Mouse (Mus musculus): Measurements from ENCODE around the gene Akr1b7.
"Not testable (repeated sequence)": the region's sequence is repeated elsewhere in the genome, so short reads cannot be mapped to it uniquely, and the experiment has no call there.

Gene Akr1b7

DNA sequence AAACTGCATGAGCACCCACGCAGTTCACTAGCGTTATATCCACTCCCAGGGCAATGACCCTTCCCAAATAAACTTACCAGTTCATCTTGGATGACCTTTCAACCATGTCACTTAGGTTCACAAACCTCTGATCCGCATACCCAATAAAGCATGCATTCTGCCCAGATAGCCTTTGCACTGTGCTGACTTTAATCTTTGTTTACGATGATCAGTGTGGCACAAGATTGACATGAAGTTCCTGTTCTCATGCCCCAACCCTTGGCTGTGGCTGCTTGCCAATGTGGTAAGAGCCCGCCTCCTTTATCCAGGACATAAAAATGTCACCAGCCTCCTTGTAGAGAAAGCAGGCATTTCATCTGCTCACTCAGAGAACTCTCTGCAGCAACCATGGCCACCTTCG, at the start of gene Akr1b7:
Akr1b7 (plus strand) TSS at position 312 of the 400 bp plus-strand sequence.
- DNase-seq (ENCODE audit: low spot score in 2 of 2) = no peak

DNA sequence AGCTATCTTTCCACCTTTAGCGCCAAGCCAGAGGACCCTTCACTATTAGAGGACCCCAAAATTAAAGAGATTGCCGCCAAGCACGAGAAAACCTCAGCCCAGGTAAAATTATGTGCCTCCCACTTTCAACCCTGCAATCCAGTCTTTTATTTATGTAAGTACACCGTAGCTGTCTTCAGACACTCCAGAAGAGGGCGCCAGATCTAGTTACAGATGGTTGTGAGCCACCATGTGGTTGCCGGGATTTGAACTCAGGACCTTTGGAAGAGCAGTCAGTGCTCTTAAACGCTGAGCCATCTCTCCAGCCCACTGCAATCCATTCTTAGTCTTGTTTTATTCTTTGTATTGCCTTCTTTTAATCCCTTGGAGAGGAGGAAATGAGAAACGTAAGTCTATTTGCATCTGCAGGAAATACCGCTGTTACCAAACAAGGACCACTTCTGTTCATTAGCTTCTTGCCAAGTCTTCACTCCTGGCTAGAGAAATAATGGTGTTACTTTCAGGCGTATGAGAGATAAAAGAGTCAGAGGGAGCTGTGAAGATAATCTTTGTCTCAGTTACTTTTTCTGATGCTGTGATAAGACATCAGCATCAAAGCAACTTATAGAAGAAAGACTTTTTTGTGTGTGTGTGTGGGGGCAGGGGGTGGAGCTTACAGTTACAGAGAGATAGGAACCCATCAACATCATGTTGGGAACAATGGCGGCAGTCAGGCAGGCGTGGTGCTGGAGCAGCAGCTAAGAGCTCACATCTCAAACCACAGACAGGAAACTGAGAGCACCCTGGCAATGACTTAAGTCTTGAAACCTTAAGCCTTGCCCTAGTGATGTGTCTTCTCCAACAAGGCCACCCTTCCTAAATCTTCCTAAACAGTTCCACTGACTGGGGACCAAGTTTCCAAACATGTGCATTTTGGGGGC, 47.7 kb upstream of the Akr1b7 start:
- DNase-seq (ENCODE audit: low spot score in 2 of 2) = no peak

DNA sequence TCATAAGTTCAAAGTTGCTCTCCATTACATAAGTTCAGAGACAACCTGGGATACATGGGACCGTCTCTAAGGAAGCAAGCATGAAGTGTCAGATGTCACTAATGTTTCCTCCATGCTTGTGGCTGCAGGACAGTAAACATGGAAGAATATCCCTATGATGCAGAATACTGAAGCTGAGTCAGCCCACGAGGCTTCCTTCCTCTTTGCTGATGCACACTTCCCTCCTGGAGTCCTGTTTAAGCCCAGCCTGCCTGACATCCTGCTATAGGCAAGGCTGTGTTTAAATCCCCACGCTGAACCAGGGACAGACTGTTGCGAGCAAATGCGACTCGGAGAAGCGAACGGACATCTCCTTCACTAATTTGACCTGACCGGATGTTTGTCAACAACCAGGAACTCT, 44.1 kb upstream of the Akr1b7 start:
- DNase-seq (ENCODE audit: low spot score in 2 of 2) = no peak

DNA sequence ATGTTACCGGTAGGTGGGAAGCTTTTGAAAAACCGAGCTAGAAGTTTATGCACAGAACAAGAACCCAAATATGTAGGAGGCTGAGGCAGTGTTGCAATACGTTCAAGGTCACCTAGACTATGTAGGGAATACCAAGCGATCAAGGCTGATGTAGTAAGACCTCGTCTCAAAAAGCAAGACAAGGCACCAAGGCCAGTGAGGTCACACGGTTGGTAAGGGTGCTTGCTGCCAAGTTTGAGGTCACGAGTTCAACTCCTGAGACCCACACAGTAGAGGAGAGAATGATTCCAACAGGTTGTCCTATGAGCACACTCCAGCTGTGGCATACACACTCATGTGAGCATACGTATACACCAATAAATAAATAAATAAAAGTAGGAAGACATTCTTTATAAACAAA, 42.1 kb upstream of the Akr1b7 start:
- no peak for DNase-seq (ENCODE audit: low spot score in 2 of 2)

DNA sequence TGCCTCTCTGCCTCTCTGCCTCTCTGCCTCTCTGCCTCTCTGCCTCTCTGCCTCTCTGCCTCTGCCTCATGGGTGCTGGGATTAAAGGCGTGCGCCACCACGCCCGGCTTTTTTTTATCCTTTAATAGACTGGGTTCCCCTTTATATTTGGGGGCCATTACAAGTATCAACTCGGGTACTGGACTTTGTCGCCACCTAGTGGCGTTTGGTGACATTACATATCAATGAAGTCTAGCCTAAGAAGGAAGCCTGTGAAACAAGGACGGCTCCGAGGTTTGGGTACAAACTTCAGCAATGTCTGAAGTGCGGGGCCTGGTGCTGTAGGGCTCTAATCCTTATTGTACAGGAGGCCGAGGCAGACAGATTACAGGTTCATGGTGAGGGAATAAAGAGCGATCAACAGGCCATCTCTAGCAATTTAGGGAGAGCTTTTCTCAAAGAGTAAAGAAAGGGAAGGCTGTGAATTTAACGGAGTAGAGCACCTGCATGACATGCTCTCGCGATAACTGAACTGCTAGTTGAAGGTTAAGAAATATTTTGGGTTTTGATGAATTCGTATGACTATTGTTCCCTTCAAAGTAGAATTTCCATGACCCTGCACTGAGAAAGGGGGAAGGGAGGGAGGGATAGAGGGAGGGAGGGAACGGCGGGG, 40.3 kb upstream of the Akr1b7 start:
- DNase-seq (ENCODE audit: low spot score in 2 of 2) = peak; percentile 55 to 68

DNA sequence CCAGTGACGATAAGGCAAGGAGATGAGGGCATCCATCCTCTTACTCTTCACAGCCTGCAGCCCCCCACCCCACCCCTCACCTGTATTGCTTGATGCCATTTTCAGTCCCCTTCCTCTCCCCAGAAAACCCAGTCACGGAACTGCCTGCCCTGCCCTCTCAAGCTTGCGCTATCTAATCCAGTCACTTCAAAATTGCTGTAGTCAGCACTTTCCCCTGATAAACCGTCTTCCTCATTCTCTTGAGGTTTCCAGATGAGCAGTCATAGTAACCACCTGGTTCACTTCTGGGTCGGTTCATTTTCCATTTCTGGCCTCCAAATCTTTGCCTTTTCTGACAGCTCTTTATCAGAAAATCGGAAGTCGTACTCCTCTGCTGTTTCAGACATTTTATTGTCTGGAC, 38.3 kb upstream of the Akr1b7 start:
- DNase-seq (ENCODE audit: low spot score in 2 of 2) = no peak

DNA sequence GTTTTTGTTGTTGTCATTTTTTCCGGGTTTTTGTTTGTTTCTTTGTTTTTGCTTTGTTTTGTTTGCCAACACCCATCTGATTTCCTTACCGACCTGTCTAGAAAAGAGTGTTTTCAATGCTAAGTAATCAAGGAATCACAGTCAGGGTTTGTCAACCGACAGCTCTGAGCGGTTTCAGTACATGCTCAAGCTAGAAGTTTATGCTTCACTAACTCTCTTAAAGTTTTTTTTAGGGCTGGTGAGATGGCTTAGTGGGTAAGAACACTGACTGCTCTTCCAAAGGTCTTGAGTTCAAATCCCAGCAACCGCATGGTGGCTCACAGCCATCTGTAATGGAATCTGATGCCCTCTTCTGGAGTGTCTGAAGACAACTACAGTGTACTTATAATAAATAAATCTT, 36.2 kb upstream of the Akr1b7 start:
- not testable (repeated sequence) for DNase-seq (ENCODE audit: low spot score in 2 of 2)

DNA sequence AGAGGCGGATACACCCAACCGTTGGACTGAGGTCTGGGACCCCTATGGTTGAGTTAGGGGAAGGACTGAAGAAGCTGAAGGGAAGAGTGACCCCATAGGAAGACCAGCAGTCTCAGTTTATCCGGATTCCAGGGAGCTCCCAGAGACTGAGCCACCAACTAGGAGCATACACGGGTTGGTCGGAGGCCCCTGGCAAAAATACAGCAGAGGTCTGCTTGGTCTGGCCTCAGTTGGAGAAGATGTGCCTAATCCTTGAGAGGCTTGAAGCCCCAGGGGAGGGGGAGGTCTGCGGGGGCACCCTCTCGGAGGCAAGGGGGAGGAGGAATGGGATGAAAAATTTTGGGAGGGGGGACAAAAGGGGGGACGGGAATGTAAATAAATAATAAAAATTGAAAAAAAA, 28.7 kb upstream of the Akr1b7 start:
- no peak for DNase-seq (ENCODE audit: low spot score in 2 of 2)

DNA sequence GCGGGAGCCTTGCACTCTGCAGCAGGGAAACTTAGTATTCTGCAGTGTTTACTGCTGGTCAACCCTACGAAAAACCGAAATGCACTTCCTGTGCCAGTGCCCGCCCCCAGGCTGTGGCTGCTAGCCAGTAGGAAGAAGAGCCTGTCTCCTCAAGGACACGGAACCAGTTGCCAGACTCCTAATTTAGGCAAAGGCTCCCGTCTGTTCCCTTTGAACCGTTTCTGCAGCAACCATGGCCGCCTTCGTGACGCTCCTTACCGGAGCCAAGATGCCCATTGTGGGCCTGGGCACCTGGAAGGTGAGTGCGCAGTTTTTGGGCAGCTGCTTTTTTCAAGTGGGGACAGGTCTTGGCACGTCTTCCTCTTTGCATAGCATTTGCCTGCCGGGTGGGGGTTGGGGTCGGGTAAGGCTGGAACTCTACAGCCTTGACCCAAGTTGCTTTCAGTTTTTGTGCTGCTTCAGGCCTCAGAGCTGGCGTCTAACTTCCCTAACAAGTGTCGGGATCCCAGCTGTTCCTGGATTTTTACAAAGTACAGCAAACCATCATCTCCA, 27.9 kb upstream of the Akr1b7 start, which contains the start of gene Akr1b10:
Akr1b10 (plus strand) TSS at position 109 of the 552 bp plus-strand sequence.
- peak; percentile 70 to 83 for DNase-seq (ENCODE audit: low spot score in 2 of 2)

DNA sequence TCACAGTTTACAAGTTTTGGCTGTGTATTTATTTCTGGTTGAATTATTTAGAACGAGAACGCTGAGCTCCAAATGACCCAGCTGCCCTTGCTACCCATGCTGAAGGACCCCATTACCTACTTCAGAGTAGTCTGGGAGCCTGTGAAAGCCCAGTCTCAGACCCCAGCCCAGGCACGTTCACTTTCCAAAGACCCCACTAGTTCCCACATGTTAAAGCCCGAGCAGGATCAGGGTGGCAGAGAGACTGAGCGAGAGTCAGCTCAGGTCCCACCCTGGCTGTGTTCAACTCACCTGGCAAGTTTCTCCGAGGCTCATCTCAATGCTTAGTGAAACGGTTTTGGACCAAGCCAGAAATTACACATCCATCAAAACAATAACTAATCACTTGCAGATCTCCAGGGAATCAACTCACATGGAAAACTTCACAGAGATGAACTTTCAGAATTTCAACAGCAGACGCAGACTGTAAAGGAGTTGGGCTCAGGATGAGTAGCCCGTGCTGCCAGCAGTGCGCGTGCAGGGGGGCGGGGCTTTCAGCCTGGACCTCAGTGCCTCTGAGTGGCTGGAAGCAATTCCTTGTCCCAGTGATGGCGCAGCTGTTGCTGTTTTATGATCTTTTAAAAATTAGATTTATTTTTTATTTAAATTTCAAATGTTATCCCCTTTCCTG, 27.3 kb upstream of the Akr1b7 start:
- DNase-seq (ENCODE audit: low spot score in 2 of 2) = no peak

DNA sequence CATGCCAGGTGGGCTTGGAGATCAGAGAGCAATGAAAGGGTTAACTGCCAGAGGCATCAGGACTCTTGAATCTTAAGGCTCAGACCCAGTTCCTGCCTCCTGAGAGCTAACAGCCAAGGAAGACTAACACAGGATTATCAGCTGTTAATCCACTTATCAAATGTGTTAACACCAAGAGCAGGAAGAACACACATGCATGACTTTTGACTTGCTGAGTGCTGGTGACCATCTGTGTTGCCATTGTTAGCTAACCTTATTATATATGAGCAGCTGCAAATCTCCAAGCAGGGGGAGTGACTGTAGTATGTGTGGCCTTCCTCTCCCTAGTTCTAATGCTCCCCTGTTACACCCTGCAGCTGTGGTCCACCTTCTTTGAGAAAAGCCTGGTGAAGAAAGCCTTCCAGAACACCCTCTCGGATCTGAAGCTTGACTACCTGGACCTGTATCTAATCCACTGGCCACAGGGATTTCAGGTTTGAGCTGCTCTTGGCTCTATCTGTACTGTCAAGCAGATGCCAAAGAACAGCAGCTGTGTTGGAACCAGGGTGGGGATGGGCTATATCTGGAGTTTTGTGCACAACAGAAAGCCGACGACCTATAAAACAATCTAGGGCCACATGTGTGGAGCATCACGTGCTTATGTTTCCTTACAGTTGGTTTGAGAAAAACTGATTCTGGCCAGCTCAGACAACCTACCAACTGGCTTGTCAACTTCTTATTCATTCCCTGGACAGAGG, 23.5 kb upstream of the Akr1b7 start:
- no peak for DNase-seq (ENCODE audit: low spot score in 2 of 2)

DNA sequence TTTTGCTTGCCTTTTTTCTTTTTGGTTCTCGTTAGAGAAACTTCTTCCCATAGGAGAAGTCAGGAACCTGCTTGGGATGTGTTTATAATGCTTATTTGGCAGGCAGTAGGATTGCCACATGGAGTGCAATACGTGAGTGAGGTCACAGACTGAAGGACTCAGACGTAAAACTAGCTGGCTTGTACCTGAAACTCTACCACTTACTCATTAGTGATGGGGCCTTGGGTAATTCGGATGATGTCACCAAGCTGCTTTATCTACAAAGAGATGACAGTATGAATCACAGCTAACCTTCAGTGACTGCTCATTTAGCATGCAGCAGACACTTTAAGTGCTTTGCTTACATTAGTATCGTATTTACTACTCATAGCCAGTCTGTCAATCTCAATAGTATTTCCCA, 16.2 kb upstream of the Akr1b7 start:
- no peak for DNase-seq (ENCODE audit: low spot score in 2 of 2)

DNA sequence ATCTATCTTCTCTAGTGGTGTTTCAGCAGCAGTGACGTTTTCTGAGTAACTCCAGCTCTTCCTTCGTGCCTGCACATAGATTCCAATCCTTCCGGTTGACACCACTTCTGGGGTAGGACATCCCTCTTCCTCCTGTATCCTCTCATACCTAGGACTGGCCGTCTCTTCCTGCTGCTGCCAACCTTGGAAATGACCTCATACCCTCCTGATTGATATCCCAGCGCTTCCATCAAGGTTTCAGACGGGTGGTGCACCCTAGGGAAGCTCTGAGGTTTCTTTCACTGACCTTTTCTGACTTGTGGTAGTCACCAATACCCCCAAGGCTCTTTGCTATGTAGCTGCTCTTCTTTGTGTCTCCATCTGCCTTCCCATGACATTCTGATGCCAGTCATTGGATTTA, 13.7 kb upstream of the Akr1b7 start:
- no peak for DNase-seq (ENCODE audit: low spot score in 2 of 2)

DNA sequence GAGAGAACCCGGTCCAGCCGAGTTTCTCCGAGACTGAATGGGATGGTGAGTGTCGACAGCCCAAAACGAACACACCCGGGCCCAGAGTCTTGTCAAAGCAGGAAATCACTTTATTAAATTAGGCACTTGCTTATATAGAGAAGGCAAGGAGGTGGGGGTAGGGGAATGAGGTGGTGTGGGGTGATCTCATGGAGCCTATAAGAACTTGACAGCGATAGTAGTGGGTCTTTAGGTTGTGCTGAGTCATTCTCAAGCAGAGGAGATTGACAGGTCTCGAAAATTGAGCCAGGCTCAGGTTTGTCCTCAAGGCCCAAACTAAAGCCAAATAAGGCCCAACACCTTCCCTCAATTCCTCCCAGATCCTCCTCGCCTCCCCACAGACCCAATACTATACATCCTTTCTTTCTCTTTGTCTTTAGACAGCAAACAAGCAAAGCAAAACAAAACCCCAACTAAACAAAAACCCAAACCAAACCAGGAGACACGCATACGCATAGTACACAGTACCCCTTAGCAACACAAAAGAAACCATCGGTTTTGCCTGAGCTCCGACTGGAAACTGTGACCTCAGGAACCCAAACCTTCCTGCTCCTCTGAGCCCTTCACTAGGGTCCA, 12.4 kb upstream of the Akr1b7 start:
- DNase-seq (ENCODE audit: low spot score in 2 of 2) = no peak

DNA sequence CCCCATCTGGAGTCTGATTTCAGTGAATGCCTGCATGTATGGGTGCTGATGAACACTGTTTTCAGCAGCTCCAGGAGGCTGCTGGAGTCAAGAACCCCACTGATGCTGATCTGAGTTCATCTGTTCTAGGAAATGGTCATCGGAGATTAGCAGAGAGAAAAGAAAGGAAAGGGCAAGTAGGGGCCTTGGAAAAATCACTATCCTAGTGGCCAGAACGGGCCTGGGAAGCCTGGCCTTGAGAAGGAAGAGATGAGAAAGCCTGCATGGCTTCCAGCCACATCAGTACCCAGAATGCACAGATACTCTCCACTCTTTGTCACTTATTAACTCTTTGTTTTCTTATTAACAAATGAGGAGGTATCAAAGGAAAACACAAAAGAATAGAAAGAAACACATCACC, 11.4 kb upstream of the Akr1b7 start:
- no peak for DNase-seq (ENCODE audit: low spot score in 2 of 2)

DNA sequence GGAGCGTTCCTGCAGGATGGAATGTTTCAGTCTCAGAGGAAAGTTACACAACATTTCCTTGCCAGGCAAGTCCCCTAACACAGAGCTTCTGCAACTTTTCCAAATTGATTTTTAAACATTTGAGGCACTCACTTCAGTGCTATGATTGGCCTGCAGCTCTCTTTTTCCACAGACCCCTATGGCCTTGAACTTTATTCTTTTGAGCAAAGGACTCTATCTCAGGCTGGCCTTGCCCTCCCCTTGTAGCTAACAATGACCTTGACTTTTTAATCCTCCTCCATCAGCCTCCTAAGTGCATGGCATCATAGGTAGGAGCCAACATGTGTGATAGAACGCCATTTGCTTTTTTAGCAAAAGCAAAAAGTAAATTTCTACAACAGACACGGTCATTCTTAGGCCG, 5.4 kb upstream of the Akr1b7 start:
- no peak for DNase-seq (ENCODE audit: low spot score in 2 of 2)

DNA sequence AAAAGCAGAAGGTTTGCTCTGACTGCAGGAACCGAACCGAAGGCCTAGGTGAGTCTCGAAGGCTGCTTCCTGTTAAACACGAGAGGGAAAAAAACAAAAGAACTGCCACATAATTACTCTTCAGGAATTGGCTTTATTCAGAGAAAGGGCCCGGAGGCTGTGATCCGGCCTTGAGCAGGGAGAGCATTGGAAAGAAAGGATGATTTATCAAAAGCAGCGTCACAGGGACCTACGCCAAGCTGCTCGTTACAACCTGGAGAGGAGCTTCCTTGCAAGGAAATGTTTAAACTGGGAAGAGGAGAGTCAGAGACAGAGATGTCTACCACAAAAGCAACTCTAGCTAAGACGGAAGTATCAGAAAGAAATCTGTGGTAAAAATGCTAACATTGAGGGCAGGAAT, 4.7 kb upstream of the Akr1b7 start:
- DNase-seq (ENCODE audit: low spot score in 2 of 2) = no peak

DNA sequence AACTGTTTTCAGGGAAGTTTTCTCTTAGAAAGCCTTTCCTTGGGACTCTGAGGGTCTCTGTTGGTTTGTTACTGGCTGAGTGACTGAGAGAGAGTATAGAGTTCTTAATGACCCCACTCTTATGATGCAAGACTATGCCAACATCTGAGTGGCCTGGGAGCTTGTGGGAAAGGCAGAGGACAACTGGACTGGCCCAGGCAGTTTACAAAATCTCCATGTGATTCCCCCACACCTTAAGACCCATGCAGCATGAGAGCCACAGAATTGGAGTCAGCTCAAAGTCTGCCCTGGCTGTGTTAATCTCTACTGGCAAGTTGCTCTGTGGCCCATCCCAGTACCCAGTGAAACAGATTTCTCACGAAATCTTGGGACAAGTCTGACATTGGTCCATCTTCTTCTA, 554 bp downstream of the Akr1b7 start:
- no peak for DNase-seq (ENCODE audit: low spot score in 2 of 2)

DNA sequence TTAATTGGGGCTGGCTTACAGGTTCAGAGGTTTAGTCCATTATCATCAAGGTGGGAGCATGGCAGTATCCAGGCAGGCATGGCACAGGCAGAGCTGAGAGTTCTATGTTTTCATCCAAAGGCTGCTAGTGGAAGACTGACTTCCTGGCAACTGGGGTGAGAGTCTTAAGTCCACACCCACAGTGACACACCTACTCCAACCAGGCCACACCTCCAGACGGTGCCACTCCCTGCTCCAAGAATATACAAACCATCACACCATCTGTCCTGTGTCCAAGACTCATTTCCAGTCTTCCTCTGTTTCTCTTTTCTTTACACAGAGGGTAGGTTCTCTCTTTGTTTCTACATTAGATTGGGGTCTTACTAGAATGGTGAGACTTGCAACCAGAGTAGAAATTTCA, 1.3 kb downstream of the Akr1b7 start:
- DNase-seq (ENCODE audit: low spot score in 2 of 2) = not testable (repeated sequence)

DNA sequence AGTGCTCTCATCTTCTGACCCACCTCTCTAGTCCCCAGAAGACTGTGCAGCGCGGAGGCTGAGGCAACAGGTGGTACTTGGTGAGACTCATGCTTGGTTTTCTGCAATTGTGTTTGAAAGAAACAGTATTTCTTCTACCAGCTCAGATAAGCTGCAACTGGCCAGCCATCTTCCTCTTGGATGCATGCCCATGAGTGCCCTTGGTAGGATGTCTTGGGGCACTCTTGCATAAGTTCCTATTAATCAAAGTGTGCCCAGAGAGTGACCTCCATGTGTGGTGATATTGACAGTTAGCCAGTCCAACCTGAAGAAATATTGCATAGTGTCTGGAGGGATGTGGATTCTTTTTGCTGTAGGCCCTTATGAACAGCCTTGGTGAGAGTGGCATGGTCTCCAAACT, 4.4 kb downstream of the Akr1b7 start:
- DNase-seq (ENCODE audit: low spot score in 2 of 2) = no peak

DNA sequence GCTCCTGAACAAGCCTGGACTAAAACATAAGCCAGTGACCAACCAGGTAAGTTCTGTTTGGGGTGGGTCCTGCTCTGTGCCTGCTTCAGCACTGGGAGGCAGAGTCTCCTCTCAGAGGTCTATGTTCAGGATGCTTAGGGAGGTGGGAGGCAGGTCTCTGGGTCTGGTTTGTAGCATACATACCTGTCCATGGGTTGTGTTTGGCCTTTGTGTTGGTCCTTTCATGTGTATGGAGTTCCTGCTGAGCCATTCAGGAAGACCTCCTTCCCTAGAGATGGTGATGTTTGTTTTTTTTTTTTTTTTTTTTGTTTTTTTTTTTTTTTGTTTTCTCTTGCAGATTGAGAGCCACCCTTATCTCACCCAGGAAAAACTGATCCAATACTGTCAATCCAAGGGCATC, 6.9 kb downstream of the Akr1b7 start:
- no peak for DNase-seq (ENCODE audit: low spot score in 2 of 2)

Measured in right cerebral cortex, postnatal 36 days (tissue).